Mouse (Mus musculus): ENCODE results near the gene Filip1l.
A peak's percentile ranks its signal among the peaks of the same experiment; 100 is the strongest.

The Filip1l gene

DNA sequence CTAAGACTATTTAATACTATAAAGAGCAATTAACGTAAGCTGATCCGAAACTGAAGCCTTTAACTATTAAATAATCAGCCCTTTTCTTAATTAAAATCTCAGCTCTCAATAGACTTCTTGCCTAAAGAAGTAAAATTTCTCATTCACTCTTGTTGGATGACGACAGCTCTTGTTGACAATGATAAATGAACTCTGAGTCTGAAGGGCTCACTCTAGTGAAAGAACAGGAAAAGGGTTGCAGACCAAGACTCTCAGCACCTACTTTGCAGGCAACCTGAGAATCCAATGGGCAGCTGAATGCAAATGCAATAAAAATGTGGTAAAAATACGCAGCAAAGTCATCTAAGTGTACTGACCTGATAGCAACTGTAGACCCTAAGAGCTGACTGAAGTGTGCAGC, 172.6 kb downstream of the Filip1l start:
- DNase-seq (ENCODE audit: extremely low spot score, low spot score), result no peak

DNA sequence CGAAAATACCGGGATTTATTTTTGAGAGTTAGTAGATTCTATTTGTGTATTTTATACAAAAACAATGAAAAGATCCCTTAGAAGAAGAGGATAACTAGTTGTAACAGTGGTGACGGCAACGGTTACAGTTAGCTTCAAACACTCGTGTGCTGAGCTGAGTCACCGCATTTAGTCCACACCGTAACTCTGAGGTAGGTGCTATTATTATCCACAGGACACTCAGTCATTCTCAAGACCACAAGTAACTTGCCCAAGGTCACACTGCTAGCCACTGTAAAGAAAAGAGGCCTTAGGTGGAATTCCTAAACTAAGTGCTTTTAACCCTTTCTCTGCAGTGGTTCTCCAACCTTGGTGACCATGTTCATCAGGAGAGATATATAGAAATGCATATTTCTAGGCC, 174.0 kb downstream of the Filip1l start:
- no peak for DNase-seq (ENCODE audit: extremely low spot score, low spot score)

DNA sequence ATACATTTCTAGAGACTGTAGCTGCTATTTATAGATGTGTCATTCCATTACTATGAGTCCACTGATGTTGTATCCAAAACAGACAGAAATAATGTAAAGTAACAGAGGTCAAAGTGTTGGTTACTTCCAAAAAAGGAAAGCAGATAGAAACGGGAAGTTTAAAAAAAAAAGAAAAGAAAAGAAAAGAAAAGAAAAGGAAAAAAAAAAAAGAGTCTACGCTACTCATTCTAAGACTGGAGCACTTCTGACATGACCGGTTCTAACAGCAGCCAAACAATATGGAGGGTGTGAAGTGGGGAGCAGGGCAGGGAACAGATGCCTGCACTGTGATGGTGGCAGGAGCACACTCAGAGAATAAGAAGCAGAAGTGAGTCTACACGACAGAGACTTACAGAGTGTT, 175.6 kb downstream of the Filip1l start:
- DNase-seq (ENCODE audit: extremely low spot score, low spot score), result no peak

DNA sequence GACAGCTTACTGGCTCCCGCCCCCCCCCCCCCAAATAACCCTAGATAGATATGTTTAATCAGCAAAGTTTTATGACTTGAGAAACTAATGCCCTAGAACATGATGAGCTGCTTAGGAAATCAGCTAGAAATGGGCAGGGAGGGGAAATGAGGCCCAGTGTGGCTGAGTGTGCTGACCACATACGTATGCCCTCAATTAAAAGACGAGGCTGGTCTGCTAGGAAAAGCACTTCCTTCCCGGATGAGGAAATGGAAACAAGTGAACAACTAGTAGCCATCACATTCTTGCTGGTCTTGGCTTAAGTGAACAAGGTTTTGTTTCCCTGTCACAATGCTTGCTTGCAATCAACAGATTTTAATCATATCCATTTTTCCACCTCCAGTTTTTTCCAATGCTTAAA, 177.7 kb downstream of the Filip1l start:
- no peak for DNase-seq (ENCODE audit: extremely low spot score, low spot score)

DNA sequence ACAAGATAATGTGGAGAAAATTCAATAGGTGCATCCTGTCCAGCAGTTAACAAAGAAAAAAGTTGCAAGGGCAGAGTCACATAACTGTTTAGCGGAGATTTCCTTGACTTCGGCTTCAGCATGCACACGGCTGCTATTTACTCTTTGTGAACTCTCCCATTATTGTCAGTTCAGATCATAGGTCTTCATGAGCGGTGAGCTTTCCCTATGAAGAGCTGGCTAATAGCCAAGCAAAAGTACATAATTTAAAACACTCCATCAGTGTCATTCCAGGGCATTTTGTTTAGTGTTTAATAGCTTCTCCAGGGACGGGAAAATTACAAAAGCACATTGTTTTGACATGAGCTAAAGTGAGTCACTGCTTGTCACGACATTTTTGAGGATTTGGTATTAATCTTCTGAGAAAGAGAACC, 179.2 kb downstream of the Filip1l start:
- DNase-seq (ENCODE audit: extremely low spot score, low spot score), result no peak

DNA sequence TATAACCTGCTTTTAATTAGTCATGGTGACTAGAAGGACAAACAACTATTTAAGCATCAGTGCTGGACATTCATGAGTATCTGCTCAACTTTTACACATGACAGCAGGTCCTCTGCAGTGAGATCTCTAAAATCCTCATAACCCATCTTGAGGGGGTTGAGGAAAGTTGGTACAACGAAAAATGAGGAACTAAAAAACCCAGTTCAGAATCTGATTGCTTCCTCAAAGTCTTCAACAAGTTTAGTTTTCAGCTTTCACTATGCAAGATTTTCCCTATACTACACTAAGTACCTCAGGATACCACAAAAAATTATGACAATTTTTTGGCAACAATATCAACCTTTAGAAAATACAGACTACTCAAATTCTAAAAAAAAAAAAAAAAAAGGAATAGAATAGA, 181.5 kb downstream of the Filip1l start:
- DNase-seq (ENCODE audit: extremely low spot score, low spot score), result no peak

DNA sequence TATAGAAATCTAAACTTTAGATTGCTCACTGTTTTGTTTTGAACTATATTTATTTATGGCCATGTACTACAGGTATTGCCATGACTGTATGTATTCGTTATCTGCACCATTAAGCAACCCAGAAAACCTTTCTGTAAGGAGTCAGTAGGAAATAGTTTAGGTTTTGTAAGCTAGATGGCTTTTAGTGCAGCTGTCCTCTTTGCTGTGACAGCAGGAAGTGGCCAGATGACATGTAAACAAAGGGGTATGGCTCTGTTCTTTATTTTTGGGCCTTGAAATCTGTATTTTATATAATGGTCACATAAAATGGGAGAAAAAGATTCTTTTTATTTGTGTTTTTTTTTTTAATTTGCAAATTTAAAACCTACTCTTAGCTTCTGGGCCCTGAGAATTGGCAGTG, 181.9 kb downstream of the Filip1l start:
- no peak for DNase-seq (ENCODE audit: extremely low spot score, low spot score)

DNA sequence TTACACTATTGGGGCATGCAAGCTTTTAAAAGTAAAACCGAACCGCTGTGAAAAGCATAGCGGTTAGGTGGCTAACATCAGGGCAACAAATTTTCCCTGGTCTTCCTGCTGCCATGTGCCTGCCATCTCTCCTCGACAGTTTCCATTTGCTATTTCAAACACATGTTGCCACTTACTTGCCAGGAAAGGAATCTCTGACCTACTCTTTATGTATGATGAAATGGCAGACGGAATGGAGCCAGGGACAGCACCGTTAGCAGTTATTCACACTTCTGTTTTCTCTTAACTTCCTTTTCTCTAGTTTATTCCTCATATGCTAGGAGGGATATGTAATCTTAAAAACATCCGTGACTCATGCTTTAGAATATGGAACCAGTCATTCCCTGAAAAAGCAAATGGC, 183.6 kb downstream of the Filip1l start:
- DNase-seq (ENCODE audit: extremely low spot score, low spot score), result no peak

DNA sequence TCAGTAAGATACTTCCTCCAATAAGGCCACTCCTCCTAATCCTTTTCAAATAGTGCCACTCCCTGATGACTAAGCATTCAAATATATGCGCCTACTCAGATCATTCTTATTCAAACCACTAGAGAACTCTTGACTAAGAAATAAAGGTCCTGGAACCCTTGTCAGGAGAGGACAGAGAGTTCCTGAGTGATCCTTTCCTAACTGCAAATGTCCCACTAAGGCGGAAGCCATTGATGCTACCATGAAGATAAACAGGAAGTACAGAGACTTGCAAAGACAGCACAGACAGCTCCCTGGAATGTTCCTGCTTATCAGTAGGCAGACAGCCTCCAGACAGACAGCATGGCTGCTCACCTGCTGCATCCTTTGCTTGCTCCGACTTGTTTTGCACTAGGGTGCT, 190.3 kb downstream of the Filip1l start:
- no peak for DNase-seq (ENCODE audit: extremely low spot score, low spot score)

DNA sequence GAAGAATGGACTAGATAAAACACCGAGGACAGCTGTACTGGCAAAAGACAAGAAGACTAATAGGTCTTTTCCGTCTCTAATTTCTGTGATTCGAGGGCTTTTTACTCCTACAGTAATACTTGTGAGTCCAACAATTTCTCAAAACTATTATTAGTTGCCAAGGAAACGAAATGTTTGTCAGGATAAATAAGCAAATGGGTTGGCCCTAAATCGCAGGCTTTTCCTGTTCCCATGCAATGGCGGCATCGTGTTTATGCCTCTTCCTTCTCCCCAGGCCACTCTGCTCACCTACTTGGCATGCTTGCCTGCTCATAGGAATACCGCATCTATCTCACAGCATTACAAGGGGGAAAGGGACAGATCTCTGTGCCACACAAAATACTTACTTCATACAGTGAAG, 191.5 kb downstream of the Filip1l start:
- no peak for DNase-seq (ENCODE audit: extremely low spot score, low spot score)

DNA sequence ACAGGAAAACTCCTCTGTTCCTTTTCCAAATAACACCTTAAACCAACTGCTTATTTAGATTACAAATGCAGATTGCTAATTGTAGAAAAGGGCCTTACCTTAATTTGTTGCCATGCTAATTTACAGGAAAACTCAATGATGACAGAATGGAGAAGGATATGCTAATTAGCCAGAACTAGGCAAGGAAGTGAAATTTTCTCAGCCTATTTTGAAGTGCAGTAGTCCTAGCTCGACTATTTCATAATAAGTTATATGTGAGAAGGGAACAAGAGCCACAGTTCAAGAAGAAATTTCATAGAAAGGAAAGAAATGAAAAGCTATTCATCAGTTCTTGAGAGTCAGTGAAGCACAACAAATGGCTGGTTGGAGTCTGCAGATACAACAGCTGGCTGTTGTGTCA, 193.5 kb downstream of the Filip1l start:
- no peak for DNase-seq (ENCODE audit: extremely low spot score, low spot score)

DNA sequence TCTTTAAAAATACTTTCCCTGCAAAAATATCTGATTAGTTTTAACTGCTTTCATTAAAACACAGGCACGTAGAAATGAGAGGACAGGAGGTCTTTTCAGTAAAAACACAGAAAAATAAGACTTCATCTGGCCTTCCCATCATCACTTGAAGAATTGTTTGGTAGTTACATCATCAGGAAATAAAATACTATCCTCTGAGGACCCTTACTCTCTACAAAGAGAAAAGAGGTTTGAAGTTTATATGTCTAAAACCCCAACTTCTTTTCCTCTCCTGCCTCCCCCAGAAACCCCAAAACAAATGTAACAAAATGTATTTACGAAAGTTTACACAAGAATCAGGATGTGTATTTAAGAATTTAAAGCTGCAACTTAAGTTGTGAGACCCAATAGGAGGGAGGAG, 195.7 kb downstream of the Filip1l start:
- no peak for DNase-seq (ENCODE audit: extremely low spot score, low spot score)

DNA sequence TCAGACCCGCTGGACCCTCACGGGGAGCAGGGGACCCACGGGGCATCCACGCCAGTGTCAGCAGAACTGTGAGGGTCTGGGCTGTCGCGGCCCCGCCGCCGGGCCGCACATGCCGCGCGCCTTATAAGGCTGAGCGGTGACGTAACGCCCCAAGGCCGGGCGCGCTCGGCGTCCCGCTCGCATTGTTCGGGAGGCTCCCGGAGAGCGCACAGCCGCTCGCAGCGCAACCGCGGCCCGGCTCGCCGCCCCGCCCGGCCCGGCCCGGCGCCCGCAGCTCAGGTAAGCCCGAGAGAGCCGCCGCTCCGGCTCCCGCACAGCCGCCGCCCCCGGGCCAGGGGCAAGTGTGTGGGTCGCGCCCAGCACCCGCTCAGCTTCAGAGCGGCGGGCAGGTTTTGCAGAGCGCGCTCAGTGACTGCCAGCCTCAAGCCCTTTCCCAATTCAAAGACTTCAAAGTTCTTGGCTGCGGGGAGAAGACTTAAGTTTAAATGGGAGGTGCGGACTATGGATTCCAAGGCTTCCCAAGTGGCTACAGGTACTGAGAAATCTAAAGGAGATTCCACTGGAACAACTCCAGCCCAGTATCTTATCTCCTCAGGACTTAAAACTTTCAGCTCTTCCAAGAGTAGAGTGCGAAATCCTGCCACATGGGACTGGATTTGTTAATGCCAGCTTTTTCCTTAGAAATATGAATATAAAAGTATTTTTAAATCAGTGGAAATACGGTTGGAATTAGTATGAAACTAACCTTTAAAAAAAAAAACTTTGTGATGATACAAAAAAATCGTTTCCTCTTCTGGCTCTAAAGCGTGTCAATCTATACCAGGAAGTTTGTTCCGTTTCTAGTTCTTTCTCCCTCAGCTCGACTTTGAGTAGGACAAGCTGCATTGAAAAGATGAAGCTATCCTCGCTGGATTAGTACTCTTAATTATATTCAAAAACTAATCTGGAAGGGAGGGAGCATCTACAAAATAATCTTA, 196.5 kb downstream of the Filip1l start:
- DNase-seq (ENCODE audit: extremely low spot score, low spot score), result peak; percentile 84

DNA sequence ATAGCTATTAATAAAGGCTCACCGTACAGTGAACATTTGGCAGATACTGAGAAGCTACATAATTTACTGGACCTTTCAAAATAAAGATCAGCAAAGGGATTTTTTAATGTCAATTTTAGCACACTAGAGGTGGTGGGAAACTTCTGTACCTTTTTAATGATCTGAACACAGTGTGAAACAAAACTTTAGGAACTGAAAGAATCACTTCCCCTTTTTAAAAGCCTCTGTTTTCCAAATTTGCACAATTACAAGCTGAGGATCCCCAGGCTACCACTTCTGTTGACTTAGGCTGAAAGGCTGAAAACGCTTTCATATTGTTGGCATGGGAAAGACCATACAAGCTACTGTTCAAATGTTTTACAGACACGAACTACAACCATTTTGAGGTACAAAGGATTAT, 197.2 kb downstream of the Filip1l start:
- DNase-seq (ENCODE audit: extremely low spot score, low spot score), result no peak

DNA sequence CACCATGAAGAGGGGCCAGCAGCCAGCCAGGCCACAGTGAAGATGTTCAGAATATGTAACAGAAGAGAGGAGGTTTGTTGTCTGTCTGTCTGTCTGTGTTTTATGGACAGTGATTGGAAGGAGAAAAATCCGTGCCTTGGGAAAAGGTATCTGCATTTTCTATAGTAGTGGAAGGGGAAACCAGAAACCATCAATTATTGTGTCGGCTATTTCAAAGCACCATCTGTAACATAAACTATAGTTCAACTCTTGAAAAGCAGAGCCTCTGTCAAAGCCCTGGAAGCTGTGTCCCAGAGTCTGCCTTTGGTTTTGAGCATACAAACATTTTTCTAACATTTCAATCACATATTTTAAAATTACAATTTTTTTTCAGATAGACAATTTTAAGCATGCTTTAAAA, 197.9 kb downstream of the Filip1l start:
- no peak for DNase-seq (ENCODE audit: extremely low spot score, low spot score)

DNA sequence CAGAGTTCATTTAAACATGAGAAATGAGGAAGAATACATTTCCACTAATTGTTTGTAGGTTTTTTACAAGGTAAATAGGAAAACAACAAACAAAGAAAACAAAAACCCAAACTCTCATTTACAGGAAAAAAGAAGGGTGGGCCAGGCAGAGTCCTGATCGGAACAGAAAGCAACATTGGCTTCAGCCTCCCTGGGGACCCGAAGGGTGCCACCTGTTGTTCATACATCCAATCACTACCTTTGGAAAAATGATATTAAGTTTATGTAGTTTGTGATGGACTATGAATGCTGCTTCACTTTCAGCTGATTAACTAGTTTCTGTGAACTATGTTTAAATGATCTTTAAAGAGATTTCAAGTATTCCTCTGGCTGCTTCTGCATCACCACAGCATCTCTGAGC, 198.7 kb downstream of the Filip1l start:
- no peak for DNase-seq (ENCODE audit: extremely low spot score, low spot score)

DNA sequence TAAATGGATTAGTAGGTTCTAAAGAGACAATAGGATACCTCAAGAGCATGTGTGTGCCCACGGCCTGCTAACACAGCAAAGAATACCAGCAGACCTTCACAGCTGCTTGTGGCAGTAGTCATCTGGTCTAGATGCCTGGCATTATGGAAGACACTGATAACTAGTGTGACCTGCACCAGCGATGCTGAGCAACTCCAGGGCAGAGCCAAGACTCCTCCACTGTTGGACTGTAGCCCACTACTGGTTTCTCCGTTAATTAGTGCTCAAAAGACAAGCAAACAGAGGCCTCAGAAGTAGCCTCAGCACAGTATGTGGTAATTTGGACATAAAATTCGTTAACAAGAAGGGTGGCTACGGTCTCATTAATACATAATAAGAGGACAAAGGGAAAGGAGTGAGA, 199.8 kb downstream of the Filip1l start:
- DNase-seq (ENCODE audit: extremely low spot score, low spot score), result no peak

DNA sequence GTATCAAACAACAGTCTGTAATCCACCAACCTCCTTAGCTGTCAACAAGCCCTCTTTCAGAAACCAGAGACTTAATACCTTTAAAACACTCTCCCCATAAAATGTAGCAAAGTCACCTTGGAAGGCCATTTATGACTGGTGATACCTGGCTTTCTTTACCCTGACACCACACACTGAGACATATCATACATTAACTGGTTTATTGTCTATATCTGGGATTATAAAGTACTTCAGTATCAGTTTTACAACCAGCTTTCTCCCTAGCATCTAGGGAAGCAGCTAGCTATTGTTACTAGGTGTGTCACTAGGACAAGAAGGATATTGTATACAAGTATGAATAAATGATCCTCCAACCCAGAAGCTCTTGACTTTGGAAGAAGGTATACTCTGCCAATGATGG, 200.3 kb downstream of the Filip1l start:
- DNase-seq (ENCODE audit: extremely low spot score, low spot score), result no peak

DNA sequence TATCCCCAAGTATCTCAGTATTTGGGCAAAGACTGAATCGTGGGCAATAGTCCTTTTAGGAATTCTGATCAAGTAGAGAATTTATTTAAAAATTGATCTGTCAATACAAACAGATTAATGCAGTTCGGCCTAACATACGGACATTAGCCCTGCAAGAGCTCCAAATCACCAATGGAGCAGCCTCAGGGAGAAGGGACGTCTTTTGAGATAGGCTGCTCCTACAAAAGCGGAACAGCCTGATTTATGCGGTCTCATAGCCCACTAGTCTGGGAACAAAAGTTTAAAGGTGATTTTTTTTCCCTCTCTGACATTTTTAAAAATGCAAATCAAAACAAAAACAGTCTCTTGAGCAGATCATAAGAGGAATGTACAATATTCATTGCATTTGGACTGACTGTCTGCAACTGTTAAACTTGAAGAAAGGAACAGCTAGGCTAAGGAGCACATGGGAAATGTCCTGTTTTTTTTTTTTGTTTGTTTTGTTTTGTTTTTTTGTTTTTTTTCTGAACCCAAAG, 202.1 kb downstream of the Filip1l start:
- DNase-seq (ENCODE audit: extremely low spot score, low spot score), result peak; percentile 5

DNA sequence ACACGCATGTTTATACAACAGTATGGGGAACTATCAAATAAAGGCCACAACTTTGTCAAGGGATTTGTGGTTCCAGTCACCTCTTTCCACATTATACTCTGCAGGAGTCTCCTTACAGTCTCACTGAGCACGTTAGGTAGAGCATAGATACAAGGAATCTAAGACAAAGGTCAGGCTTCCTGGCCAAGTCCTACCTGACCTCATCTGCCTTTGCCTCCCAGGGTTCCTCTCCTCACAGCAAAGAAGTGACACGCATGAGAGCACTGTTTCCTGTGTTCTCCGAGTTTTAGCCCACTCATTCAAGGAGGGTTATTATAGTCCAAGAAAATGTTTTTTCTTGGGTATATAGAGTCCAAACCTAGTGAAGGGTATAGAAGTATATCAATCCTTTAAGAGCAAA, 202.8 kb downstream of the Filip1l start:
- DNase-seq (ENCODE audit: extremely low spot score, low spot score), result no peak

DNA sequence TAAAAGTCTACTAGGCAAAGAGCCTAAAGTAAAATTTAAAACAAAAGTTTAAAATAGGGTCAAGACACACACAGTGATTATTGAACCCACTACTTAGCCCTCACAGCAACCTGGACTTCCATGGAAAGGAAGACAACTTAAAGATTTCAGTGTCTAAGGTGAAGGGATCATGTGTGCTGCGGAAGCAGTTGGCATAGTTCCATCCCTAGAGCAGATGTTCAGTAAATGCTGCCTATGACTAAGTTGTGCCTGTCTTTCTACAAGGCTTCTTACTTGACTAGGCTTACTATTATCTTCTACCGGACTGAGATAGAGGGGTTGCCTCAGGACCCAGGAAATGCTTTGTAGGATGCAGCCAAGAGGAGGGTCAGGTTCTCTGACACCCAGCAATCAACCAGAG, 203.4 kb downstream of the Filip1l start:
- no peak for DNase-seq (ENCODE audit: extremely low spot score, low spot score)

DNA sequence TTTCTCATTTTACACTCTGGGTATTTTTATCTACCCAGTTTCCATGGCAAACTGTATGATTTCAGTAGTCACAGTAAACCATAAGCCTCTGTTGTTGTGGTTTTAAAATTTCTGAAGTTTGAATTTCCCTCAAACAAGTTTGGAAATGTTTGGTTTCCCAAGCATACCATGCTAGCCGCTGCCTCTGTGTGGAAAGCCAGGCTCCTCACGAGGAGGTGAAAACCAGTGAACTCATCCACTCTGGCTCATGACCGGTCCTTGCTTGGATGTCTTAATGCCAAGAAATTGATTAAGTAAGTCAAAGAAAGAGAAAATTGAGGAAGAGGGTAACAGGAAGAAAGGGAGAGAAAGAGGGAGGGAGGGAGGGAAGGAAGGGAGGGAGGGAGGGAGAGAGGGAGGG, 205.4 kb downstream of the Filip1l start:
- no peak for DNase-seq (ENCODE audit: extremely low spot score, low spot score)

DNA sequence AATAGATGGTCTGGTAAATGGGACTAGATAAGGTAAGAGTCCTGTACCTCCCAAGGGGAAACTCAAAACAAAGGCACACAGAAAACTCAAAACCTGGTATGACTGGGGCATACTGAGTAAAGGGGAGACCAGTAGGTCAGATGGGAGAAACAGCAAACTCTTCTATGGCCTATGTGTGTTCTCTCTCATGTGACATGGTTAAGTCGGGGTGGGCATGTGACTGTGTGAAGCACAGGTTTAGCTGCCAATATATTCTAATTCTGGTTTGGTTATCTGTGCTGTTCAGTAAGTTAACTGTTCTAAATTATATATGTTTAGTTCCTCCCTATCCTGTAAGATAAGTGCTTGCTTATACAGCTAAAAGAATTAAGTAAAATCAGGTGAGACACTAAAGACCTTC, 207.3 kb downstream of the Filip1l start:
- no peak for DNase-seq (ENCODE audit: extremely low spot score, low spot score)

Measured in neural tube, embryonic 10.5 days (tissue).